Mouse (Mus musculus): ENCODE results near the gene Tmem178.
A peak's percentile ranks its signal among the peaks of the same experiment; 100 is the strongest.

Tmem178 gene

DNA sequence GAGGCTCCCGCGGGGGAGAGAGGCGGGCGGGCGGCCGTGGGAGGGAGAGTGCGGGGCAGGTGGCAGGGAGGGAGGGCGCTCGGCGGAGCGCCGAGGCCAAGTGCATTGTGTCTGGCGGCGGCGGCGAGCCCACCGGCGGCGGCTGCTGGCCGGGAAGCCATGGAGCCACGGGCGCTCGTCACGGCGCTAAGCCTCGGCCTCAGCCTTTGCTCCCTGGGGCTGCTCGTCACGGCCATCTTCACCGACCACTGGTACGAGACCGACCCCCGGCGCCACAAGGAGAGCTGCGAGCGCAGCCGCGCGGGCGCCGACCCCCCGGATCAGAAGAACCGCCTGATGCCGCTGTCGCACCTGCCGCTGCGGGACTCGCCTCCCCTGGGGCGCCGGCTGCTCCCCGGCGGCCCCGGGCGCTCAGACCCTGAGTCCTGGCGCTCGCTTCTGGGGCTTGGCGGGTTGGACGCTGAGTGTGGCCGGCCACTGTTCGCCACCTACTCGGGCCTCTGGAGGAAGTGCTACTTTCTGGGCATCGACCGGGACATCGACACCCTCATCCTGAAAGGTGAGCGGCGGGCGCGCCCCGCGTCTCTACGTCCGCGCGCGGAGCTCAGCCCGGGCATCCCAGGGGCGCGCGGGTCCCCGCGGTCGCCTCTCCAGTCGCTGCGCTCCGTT is at the start of gene Tmem178:
Gene Tmem178 (plus strand): TSS at position 103 of the 669 bp plus-strand sequence.
- DNase-seq (ENCODE audit: low read depth, low spot score) = peak; percentile 20

DNA sequence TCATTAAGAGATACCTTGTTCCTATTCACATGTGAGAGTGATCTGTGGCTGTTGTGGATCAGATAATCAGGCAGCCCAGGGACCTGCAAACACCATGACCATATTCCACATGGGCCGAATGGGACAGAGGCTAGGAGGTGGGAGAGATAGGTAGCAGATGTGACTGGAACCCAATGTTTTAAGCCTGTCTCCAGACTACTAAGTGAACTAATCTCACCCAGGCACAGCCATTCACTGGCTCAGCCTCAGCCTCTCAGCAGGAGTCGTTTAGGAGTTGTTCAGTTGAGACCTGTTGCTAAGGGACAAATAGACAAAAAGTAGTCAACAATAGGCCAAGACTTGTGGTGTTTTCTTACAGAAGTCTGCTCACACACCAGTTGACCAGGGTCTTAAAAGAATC is 48.0 kb upstream of the Tmem178 start:
- DNase-seq (ENCODE audit: low read depth, low spot score) = no peak

DNA sequence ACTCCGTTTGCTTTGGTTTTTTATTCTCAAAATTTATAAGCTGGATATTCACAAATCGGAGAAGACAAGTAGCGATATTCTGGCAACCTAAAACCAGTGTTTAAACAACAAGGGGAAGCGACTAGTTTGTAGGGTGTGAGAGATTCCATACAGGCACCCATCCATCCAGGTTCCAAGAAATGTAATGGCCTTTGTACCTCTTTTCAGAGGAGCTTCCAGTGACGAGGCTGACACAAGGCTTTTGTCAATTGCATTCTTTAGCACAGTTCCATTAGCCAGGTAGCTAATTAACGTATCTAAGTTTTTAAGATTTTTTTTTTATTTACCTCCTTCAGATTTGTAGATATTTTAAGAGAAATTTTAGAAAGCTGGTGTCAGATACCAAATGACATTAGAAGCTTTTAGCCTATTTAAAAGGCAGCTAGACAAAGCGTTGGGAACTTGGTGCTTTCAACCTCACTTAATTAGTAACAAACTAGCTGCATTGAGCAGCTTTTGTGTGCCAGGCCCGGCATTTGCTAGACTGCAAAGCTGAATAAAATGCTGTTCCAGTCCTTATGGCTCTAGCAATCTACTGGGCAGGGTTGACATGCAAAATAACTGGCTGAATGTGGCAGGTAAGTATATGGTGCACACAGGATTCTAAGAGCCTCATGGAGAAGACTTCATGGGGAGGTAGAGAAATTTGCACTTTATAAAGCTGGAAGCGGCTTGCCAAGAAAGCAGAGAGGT is 46.6 kb upstream of the Tmem178 start:
- DNase-seq (ENCODE audit: low read depth, low spot score) = no peak

DNA sequence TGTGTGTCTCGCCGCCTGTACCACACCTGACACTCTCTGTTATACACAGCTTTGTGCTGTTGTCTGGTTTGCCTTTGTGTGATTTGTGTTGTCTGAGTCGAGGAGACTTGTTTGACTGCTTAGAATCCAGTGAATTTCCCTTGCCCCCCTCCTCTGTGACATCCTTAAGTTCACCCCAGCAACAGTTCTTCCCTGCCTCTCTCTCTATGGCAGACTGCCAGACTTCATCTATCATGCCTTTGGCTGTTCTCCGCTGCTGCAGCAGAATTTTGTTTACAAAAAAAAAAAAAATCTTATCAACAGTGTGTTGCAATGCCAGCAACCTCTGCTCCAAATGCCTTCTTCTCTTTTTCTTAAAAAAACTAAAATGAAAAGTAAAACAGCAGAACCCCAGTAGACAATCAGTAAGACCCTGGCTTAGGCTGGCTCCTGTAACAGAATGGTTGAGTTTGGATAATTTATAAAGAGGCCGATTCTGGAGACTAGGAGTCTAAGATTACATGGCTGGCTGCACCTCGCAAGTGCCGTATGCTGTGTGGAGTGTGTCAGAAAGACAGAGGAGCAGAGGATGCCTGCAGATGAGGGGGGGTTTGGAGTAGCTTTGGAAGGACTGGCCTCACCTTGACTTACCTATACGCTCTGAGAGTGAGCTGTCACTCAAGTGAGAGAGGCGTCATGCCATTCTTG is 44.8 kb upstream of the Tmem178 start:
- no peak for DNase-seq (ENCODE audit: low read depth, low spot score)

DNA sequence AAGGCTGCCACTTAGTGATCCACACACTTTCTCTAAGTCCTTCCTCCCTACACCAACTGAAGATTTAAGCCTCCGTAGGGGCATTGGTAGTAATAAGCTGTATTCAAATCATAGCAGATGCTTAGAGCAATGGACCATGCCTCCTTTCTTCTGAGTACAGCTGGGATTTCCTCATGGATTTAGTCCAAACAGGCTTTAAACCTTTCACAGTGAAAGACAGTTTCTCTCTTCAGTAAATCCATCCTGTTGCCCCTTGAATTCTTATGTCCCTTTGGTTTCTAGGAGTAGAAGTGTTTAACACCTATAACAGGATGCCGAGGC is 44.3 kb upstream of the Tmem178 start:
- no peak for DNase-seq (ENCODE audit: low read depth, low spot score)

DNA sequence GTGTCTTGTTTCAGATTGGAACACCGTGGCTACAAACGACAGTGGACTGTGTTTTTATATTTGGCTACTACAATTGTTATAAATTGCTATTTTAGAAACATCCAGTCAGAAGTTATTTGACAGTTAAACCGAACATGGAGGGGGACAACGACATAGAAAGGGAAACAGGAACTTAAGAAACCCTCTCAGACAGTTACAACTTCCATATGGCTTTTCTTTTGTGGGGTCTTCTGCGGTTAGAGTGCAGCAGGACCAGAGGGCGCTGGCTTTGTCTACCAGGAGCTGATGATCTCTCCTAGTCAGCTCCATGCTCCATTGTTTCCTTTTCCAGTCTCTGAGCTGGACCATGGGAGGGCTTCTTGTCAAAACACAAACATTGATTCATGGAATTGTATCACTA is 42.5 kb upstream of the Tmem178 start:
- DNase-seq (ENCODE audit: low read depth, low spot score) = no peak

DNA sequence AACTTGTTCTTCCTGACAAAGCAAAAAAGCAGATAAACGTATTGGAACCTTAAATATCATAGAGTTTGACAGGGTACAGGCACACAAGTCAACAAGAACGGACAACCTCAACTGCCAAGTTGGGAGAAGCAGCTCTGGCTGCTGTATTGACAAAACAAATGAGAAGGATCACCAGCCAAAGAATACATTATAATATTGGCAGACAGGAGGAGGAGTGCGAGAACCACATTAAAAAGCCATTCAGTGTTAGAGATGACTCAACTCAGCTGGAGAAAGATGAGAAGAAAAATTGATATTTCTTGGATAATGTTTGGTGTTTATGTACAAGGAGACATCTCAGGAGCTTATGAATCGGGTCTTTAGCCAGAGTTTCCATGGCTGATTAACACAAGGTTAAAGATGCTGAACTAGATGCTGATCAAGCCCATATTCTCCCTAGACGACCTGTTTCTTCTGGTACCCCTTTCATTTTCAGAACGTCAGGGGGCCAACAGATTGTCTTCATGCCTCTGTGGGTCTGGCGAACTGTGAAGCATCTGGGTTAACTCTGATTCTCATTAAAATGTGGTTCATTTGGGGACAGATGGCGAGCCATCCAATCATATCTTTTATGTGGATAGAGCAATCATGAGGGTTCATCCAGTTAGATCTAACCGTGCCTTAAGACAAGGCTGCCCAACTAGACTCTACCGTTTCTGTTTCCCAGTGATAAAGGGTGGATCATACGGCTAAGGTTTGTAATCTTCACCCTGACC is 41.1 kb upstream of the Tmem178 start:
- DNase-seq (ENCODE audit: low read depth, low spot score) = no peak

DNA sequence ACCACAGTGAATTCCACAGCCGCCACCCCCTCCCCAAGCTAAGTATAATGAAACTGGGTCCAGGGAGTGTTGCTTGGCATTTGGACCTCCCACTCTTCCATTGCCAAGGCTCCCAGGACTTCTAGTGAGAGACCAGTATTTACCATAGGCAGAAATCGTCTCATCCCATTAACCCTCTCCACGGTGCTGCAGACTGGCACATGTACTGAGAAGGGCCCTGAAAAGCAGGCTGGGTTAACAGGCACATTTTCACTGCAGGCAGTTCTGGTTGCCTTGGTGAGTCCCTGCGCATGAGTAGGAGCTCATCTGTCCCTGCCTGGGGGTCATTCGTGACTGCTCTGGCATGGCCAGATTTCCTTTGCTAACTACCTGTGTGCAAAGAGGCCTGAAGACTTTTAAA is 40.4 kb upstream of the Tmem178 start:
- DNase-seq (ENCODE audit: low read depth, low spot score) = no peak

DNA sequence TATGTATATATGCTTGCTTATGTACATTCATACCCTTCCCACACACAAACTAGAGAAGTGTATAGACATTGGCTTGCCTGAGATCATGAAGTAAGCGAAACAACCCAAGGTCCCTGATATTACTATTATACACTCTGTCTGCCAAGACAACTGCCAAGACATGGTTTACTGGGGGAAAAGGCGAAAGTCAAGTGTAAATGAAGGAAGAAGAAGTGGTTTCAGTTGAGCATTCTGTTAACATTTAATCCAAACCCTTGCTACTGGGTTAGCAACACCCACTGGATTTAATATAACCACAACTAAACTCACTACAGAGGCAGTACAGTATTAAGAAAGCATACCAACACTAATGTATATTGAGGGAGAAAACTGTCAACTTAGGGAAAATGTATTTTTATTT is 28.8 kb upstream of the Tmem178 start:
- no peak for DNase-seq (ENCODE audit: low read depth, low spot score)

DNA sequence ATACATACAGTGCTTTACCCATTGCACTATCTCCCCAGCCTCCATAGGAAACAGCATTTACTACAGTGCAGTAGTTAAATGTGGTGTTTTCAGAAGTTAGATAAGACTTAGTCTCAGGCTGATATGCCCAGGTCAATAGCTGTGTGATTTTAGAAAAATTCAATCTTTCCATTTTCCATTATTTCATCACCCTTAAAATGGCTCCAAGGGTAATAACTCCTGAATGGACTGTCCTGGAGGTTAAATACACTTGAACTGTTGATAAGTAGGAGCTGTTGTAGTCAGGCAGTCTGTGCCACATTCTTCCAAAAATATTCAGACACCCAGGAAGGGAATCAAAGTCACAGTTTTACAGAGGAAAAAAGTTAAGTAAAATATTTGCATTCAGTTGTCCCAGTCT is 25.2 kb upstream of the Tmem178 start:
- no peak for DNase-seq (ENCODE audit: low read depth, low spot score)

DNA sequence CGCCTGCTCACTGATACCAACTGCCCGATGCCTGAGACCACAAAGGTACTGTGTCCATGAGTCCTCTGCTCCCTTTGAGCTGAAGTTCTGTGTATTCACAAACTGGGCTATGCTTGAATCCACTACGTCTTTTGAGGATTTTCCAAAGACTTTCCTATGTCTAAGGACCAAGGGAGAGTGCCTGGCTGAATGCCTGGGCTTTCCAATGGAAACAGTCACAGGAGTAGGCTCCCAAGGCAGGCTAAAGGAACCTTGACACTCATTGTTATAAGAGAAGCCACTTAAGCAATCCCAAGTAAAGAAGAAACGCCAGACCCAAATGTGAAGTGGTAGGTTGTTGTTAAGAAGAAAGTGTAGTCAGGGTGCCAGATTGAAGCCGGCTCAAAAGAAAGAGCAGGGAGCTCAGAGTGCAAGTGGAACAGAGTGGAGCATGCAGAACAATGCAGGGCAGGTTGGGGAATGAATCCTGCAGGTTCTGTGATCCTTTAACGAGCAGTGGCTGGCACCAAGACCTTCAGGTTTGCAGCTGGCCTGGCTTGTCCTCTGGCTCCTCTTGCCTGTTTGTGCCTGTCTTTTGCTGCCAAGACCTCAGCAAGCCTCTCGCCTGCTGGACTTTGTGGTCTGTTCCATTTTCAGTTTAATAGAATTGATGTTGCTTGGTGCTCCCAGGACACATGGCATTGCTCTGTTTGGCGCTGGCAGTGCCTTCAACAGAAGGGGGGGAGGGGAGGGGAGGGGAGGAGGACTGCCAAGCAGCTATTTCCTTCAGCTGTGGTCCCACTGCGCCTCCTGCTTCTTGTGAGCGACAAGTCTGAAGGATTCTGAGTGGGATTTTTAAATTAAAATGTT is 22.9 kb upstream of the Tmem178 start:
- no peak for DNase-seq (ENCODE audit: low read depth, low spot score)

DNA sequence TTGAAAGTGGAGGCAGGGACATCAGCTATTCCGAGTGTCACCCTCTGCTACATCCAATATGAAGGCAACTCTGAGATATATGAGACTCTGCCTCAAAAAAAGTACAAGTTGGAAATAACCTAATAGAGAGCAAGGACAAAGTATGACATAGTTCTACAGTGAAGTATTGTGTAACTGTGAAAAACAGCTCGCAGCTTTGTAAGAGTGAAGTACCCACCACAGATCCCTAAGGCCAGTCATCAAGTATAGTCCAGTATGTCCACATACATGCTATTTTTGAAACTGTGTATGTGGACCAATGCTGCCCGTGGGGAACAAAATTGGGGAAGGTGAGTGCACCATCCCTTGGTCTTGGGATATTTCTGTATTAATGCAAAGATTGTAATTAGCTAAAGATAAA is 18.9 kb upstream of the Tmem178 start:
- no peak for DNase-seq (ENCODE audit: low read depth, low spot score)

DNA sequence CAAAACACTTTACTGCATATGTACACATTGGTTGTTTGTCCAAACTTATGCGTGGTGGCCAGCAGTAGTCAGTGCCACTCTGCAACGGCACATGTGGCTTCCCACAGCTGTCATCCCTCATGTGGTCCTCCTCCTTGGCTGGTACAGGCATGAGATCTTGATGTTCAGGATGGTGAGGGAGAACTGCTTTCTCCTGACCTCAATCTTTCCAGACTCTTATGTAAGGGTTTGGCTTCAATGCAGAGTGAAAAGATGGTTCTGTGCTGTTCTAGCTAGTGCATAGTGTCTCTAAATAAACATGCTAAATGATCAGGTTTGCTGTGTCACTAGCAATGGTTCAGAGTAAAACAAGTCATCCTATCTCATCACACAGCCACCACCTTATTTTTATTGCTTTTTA is 17.3 kb upstream of the Tmem178 start:
- no peak for DNase-seq (ENCODE audit: low read depth, low spot score)

DNA sequence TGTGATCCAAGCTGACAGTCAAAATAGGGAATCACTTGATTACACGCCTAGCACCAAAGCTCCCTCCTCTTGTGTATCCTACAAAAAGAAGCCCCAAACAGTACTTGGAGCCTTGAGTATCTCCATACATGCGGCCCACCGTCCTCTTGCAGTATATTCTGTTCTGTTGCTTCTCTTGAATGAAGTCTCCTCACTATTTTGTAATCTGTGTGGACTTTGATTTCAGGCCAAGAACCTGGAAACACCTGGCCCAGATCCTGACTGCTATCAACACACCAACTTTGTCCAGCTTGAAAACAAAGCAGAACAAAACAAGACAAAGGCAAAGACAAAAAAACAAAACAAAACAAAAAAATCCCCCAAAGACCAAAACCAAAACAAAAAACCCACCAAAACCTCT is 11.7 kb upstream of the Tmem178 start:
- DNase-seq (ENCODE audit: low read depth, low spot score) = no peak

DNA sequence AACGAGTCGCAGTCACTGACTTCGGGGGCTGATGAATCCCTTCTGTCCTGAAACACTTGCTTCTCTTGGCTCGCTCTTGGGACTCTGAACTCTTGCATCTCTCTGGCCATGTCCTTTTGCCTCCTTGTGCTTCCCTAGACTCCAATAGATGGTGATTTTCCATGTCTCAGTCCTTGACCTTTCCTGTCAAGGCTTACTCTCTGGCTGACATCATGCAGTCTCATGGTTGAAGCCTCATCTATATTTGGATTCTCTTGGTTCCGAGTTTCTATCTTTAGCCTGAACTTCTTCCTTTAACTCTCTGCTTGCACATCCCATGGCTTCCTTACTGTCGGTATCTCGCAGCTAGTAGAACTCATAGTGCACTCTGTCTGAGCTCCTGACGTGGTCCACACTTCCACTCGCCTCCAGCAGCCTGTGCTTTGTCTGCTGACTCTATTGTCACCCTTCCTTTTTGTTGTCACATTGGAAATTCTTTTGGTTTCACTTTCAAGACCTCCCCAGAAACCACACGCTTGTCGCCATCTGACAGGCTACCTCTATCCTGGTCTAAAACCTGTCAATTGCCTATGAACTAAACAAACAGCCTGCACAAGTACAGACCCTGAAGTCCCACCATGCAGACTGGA is 10.9 kb upstream of the Tmem178 start:
- DNase-seq (ENCODE audit: low read depth, low spot score) = no peak

DNA sequence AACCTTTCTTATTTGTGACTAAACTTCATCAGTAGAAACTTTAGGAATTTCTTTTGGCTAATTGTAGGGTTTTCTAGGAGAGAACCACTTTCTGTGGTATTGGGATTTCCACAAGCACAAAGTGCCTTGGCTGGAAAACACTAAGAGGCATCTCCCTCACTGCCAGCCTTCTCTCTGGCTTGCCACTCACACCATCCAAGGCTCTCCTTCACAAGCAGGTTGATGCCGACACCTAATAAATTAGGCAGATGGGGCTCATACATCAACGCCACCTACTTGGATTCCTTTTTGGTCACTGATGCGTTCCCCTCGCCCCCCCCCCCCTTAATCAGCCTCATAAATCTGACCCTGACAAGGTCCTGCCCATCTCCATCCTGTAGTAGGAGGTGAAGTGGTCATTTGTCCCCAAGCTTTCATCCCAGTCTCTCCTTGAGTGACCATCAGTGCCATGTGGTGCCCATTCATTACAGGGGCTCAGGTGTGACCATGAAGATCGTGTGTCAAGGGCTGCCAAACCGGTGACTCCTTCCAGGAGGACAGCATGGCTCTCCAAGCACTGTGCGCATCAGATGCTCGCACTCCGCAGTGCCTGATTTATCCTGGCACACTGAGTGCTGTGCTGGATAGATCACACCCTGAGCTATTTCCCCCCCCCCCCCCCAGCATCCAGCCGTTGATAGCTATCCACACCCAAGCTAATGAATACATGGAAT is 8.5 kb upstream of the Tmem178 start:
- no peak for DNase-seq (ENCODE audit: low read depth, low spot score)

DNA sequence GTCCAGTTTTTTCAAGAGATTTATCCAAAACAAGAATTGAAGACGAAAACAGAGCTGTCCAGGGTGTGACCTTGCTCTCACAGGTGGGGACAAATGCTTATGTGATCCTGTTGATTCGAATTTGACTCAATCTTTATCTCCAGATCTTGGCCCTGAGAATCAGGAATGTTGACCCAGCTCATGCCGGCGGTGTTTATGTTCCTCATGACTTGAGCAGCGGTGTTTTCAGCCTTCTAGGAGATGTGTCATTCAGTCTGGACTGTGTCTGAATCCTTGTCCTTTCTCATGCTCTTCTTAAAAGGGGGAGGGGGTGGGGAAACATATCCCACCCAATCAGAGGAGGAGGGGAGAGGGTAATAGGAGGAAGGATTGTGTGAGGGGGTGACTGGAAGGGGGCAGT is 7.9 kb upstream of the Tmem178 start:
- DNase-seq (ENCODE audit: low read depth, low spot score) = no peak

DNA sequence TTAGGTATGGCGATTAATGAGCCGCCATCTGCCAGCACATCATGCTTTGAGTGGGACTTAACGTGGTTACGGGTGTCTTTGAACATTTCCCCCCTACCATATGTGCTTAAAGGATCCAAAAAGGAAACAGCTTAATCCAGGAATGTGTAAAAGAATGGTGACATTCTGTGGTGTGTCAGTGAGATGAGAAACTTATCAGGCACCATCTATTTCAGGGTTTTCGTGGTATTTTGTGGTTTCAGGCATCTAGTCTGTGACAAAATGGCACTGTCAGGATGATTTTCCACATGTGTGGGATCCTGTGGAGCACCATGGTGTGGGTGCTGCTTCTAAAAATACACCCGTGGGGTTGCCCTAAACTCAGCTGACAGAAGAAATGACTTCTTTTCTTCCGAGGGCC is 4.6 kb upstream of the Tmem178 start:
- no peak for DNase-seq (ENCODE audit: low read depth, low spot score)

DNA sequence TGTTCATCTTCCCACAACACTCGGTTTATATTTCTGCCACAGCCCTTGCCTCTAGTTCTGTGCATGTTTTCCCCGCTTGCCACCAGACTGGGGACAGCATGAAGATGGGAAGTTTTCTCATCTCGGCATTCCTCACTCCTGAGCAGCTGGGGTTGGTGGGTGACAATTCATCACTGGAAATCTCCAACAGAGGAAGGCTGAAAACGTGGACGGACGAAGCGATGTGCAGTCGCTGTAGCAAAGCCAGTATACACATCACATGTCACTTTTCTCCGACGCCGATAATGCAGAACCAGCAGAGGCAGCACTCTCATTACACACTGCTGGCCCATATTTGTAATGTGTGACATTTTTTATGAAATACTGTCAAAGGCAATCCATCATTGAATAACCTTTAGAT is 2.6 kb upstream of the Tmem178 start:
- DNase-seq (ENCODE audit: low read depth, low spot score) = no peak

DNA sequence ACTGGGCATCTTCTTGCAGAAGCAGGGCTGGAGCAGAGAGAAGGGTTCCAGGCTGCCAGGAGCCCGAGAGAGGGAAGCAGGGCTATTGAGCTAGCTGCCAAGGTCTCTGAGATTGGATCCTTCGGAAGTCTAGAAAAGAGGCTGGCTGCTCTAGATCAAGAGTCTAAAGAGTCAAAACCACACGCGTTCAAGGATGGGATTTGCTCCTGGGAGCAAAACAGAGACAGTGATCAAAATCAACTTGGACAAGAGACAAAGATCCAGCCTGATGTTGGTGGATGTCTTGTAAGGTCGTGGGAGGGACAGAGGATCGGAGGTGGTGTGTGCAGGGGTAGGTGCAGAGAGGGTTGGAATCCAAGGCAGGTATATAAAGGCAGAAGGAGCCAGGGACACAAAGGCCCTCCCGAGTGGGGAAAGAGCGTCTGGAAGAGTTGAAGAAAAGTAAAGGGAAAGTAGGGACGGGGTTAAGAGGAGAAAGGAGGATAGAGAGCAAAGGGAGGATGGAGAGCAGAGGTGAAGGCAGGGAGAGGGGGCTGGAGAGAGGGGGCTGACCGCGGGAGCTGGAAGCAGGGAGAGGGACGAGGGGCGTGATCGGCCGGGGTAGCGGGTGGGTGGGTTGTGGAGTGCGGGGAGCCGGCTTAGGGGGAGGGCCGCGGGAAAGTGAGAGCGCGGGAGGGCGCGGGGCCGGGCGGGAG is 450 bp upstream of the Tmem178 start:
- DNase-seq (ENCODE audit: low read depth, low spot score) = no peak
